Mouse (Mus musculus) frontal cortex, adult 2 months (tissue): ENCODE measurements around the gene Dnaja1. TPM values are rescaled to one million over a fixed set of nuclear protein-coding genes. Genes with fewer than 3 reads are reported as not detected.

Experiments used
- DNase-seq, 2 experiments: peaks; one replicate each; pipeline ENCODE4 v3.0.0; 2022; ENCODE audit warnings: low spot score in 1 of 2; ENCODE audit errors: extremely low spot score in 1 of 2
- polyA plus RNA-seq: library from polyadenylated mRNA; depleted of rRNA; stranded (reverse); fragments of >200 nt; gene quantifications from 2 replicates; pipeline ENCODE4 v1.2.3, GENCODE M21; 2012; rRNA removed

Dnaja1 gene
- polyA plus RNA-seq = 116 and 127 TPM in 2 replicates

DNA sequence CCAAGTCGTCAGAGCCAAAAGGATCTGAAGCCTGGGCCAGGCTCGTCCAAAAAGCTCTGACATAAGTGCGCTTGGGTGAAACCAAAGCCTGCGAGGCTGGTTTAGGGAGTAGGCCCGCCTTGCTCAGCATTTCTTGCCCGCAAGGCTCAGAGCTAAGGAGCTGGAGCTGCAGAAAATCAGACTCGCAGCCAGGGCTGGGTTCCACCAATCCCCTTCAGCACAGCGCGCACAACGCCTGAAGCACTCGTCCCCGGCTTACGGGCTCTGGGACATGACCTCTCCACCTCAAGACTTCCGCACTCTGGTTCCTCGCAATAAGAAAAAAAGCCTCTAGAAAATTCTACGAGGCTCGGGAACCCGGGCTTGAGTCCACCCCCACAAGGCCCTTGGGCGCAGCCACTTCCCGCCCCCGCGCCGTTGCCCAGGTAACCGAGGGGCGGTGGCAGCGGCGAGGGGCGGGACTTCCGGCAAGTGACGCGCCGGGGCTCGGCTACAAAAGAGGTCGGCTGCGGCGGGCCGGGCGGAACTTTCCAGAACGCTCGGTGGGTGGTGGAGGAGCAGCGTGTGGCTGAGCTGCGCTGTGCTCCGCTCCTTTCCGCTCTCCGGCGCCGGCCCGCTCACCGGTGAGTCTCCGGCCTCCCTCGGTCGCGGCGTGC lies at the start of gene Dnaja1:
TSS of gene Dnaja1 (plus strand) at position 140 of the 656 bp plus-strand sequence.
- DNase-seq = peak; percentile 92 to 98

DNA sequence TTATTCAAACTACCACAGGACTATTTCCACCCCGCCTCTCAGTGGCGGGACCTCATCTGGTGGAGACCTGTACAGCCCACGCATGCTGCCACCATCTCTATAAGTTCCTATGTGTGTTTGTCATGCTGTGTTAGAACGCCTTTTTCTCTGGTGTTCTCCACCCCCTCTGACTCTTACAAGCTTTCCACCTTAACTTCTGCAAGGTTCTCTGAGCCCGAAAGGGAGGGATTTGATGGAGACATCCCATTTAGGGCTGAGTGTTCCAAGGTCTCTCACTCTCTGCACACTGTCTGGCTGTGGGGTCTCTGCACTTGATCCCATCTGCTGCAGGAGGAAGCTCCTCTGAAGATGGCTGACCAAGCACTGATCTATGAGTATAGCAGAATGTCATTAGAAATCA lies 48.4 kb upstream of the Dnaja1 start:
- no peak for DNase-seq

DNA sequence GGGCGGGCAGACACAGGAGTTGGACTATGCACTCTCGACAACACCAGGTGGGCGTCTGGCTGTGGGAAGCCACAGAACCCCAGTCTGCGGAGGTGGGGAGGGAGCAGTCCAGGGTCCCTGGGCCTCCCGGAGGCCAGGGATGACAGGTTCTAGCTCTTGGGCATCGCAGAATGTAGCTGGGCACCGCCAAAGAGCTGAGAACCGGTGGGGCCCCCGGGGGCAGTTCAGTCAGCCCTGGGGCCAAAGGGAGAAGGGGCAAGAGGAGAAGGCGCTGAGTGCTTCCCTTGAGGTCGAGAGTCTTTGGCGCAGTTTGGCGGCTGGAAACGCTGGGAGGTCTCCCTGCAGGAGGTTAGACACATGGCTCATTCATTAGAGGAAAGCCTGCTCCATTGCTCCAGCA lies 45.6 kb upstream of the Dnaja1 start:
- DNase-seq = no peak

DNA sequence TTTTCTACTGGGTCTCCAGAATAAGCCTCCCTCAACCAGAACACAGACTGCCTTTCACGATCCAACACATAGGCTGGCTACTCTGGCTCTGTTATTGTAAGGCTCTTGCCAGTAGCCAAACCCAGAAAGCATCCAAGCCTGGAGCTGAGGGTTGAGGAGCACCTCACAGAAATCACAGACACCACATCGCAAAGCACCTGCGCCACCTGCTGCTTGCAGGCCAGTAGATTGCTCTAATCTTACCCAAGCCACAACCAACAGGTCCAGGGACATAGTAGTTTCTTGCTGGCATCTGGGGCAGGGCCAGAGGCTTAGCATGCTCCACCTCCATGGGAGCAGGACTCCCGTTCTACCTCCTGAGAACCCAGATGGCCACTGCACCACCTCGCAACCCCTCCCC lies 44.8 kb upstream of the Dnaja1 start:
- DNase-seq = peak in 1 of 2 experiments; percentile 56

DNA sequence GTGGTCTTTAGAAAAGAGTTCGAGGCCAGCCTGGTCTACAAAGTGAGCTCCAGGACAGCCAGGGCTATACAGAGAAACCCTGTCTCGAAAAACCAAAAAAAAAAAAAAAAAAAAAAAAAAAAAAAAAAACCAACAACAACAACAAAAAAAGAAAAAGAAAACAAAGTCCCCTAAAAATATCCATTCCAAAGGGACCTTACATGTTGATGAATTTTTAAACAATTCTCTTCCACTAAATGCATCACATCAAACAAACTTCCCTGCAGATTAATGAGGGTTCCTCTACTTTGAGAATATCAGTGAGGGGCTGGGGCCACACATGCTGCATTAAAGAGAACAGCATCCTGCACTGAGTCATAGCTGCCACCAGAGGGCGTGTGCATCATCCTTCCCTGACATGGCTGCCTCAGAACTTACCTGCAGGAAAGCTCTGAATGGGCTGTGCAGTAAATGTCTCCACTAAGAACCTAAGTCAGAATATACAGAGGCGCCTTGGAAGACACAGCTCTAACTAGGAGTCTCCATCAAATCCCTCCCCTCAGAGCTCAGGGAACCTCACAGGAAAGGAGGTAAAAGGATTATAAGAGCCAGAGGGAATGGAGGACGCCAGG lies 41.6 kb upstream of the Dnaja1 start:
- DNase-seq = peak in 1 of 2 experiments; percentile 39

DNA sequence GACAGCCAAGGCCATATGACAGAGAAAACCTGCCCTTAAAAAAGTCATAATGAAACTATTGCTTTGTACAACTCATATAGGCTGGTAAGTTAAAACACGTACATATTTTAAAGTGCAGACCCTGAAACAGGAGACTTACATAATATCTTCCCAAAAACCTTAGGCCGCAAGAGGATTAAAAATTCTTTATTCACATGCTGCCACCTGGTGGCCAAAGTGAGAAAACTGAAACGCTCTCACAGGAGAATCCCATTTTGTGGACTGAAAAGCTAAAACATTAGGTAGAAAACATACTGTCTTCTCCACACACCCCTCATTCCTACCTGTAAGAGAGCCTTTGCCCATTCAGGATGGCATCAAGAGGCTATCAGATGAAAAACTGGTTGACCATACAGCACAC lies 40.0 kb upstream of the Dnaja1 start:
- peak; percentile 52 to 92 for DNase-seq

DNA sequence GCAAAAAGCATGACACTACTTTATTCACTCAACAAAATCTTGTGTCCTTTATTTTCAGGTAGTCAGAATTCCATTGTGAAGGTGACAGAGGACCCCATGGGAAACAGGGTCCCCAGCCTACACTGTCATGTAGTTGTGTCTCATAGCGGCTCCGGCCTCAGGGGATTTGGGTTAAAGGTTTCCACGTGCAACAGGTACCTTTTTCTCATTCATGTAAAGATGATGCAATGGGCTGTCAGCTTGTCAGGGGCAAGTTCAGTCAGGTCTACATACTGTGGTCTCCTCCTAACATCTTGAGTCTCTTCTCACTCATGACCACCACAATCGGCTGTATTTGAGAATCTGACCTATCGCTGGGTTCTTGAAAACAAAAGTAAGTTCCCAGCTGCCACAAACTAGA lies 39.6 kb upstream of the Dnaja1 start:
- no peak for DNase-seq

DNA sequence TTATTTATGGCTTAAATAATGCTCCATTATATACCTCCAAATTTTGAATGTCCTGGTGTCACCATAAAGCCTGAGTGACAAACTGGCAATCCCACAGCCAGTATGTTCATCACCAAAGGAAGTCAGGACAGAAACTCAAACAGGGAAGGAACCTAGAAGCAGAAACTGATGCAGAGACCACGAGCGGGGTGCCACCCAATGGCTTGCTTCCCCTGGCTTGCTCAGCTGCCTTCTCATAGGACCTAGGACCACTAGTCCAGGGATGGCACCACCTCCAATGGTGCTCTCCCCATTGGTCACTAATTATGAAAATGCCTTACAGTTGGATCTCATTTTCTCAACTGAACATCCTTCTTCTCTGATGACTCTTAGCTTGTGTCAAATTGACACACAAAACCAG lies 38.6 kb upstream of the Dnaja1 start:
- DNase-seq = no peak

DNA sequence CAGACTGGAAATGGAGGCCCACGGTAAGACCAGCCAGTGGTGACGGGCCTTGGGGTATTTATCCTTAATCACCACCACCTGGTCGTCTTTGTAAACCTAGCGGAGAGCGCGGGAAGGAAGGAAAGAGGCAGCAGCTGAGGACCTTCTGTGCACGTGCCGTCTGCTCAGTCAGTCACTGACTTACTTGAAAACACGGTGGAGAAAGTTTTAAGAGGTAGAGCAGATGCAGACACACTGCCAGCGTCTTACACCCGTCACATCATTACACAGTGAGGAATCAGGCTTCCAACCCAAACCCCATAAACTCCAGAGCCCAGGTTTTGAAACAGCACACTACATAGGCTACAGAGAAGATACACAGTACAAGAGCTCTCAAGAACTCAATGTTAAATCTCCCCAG lies 30.9 kb upstream of the Dnaja1 start:
- DNase-seq = no peak

DNA sequence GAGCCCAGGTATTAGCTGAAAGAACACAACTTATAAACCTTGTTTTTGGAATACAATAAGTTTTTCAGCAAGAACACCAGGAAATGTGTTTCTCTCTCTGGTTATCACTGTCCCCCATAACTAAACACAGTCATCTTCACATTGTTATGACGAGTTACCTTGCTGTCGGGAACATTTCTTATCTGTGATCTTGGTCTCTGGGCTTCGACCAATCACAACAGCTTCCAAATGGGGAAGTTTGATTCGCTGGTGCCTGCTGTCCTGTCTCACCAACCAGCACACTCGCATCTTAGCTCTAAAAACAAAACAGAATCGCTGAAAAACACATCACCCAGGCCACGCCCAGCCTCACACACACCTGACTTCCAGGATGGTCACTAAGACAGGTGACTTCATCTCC lies 24.9 kb upstream of the Dnaja1 start:
- no peak for DNase-seq

DNA sequence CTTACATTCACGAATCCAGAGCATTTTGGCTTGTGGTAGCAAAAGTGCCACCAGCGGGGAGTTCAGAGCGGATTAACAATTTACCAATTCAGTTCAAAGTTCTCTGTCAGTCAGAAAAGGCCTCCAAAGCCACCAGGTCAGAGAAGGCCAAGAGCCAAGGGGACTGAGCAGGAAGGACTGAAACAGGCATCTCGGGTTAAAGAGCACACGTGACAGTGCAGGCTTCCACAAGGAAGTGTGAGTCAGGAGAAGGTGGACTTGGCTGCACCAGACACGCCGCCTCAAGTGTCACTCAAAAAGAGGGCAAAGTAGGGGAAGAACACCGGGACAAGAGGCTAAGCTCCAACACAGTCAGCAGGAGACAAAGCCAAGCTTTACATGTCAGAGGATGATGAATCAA lies 21.7 kb upstream of the Dnaja1 start:
- no peak for DNase-seq

DNA sequence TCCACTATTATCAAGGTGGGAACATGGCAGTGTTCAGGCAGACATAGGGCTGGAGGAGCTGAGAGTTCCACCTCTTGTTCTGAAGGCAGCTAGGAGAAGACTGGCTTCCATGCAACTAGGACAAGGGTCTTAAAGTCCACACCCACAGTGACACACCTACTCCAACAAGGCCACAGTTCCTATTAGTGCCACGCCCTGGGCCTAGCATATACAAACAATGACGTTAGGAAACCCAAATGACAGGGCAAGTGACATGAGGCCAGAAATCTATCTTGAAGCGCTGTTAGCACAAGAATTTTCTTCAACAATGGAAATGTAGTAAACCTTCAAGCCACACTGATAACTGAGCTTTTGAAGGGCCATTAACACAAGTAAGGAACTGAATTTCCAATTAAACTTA lies 20.2 kb upstream of the Dnaja1 start:
- DNase-seq = no peak

DNA sequence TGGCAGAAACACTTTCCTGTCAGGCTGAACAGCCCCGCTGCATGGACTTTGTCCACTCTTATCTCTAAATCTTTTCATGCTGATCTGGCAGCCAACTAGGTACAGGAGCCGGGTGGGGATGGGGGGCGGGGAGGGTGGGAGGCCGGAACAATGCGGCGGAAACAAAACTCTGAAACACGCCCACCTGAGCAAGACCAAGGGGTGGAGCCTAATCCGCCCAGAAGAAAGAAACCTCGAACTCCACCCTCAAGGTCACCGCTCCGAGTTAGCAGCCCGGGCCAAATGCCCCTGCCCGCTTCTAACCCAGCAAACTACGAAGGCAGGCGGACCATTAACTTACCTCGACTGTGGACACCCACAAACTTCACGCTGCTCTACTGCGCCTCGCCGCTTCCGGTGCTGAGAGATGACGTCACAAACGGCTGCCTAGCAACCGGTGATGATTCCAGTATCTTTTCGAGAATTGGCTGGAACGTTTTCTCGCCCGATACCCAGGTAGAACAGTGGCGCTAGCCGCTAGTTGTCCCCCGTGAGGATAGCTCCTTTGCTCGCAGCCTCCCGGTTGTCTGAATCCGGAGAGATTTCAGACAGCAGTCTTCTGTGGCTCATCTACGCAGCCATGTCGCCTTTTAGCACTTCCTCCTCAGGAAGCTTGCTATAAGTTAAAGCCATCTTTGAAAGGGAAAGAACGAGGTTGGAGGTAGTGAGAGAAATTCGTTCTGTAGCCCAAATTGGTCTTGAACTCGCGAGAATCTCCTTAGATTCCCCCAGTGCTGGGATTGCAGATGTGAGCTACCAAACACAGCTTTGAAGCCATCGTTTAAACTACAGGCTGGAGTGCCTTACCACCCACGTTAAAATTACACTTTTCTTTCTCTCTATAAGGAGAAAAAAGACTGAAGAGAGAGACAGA lies 18.9 kb upstream of the Dnaja1 start, which contains the start of gene Aptx:
TSS of gene Aptx (minus strand) at position 398 of the 913 bp plus-strand sequence.
- peak; percentile 94 to 98 for DNase-seq

DNA sequence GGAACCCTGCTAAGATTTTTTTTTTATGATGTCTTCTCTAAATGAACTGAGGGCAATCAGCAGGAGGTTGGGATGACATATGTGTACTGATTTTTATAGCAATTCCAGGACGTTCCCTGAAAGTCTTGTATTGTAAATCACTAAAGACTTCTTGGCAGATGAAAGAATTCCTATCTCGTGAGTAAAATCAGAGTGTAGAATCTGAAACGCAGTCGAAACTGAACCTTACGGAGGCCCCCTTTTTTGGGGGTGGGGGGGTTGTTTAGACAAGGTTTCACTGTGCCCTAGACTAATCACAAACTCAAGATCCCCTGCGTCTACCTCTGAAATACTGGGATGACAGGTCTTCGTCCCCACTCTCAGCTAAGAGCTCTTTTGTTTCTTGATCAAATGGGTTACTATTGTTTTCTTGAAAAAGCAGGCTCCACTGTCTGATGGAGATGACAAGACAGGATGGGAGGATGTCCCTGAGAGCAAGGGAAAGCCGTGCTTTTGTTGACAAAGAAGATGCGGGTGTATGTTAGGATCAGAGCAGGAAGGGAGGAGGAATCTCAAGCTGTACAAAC lies 18.2 kb upstream of the Dnaja1 start:
- DNase-seq = no peak

DNA sequence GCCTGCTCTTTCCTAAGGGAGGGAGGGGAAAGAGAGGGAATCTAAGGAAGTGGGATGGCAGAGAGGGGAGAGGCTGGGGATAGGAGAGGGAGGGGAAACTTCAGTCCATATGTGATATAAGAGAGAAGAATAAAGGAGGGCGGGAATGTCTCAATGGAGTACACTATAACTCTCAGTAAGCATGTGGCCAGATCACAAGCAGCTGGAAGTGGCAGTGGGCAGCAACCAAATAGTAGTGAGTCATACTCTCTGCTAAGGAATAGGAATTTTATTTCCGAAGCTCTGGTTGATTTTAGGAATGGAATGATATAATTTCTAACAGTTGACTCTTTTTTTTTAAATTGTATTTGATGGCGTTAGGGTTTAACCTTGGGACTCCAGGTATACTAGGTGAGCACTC lies 4.8 kb upstream of the Dnaja1 start:
- no peak for DNase-seq

DNA sequence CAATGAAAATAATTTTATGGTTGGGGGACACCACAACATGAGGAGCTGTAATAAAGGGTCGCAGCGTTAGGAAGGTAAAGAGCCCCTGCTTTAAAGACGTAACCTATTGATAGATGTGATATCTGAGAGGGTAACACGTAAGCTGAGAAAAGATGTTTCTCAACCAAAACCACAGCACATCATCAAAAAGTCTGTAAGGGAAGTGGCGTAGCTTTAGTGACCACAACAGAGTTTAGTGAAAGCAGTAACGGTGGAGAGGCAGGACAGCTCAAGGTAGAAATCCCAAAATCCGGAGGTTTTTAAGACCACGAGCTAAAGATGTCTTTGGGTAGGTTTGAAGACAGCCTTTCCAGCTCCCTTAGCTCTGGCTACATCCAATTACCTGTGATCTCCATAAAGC lies 1.0 kb upstream of the Dnaja1 start:
- DNase-seq = no peak

DNA sequence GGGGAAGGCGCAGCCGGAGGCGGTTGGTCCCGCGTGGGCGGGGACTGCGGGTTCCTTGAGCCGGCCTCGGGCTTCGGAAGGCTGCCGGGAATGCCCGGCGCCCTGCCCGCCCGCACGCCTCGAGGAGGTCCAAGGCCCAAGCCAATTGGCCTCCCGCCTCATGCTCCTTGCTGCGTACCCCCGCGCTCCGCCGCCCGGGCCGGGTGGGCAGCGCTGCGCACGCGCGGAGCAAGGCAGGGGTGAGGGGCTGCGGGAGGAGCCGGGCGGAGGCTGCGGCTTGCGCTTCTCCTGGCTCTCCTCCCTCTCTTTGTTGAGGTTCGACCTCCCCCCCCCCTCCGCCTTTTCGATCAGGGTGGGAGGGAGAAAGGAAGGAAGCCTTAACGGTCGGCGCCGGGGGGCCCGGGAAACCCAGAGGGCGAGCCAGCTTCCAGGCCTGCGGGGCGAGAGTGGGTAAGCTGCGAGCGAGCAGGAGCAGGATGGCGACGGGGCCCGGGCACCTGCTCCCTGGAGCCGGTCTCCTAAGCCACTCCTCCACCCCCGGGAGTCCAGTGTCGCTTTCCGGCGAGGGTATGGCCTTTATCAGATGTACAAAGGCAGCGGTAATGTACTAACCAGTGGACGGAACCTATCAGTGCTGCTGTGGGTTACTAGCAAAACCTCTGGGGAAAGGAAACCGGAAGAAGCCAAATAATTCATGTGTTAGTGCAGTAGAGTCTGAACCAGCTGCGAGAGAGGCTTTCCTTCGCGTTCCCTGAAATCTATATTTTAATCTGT lies 924 bp downstream of the Dnaja1 start:
- peak; percentile 32 to 79 for DNase-seq

DNA sequence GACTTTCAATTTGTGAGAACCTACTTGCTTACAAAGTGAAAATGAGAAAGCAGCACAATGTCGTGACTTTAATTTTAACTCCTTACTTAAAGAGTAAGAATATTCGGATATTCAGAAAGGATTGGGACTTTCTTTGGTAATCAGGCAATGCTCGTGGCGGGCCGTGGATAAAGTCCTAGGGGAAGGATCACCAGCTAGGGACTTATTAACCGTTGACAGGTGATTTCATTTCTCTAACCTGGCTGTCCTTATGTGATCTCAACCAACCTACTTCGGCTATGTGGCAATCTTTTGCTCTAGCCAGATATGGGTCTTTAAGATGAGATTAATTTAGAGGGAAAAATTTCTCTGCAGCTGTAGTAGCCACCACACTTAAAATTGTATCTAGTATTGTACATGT lies 3.2 kb downstream of the Dnaja1 start:
- no peak for DNase-seq

DNA sequence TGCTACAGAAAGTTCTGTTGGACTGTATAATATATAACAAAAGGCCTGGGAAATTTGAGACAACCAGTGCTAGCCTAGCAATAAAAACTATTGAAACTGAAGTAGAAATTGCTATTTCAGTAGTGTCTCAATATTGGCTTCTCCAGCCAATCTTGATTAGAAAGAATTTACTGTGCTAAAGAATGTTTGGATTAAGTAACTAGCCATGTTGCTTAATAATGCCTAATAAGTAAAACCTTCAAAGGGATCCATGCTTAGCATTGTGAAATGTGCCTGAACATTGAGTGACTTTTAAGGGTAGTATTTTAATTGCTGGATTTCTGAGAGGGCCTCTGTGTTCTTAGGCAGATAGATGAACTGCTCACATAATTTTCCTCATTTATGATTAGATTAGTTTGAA lies 3.6 kb downstream of the Dnaja1 start:
- DNase-seq = no peak

DNA sequence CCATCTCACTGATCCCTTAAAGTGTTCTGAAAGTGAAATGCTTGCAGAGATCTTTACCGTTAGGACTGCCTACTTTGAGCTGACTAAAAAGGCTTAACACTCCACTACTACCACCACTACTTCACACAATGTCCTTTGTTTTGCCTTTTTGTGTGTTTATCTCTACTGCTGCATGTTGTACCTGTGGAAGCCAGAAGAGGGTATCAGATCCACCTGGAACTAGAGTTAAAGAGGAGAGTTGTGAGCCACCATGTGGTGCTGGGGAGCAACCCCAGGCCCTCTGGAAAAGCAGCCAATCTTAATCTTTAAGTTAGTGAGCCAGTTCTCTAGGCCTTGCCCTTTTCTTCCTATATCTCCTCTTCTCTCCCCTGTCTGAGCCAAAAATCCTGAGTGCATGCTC lies 5.3 kb downstream of the Dnaja1 start:
- DNase-seq = no peak
